Mouse (Mus musculus) forebrain, embryonic 12.5 days (tissue): ENCODE measurements at regions not wholly inside any gene's neighbourhood (a gene's known extent, or its start where the extent isn't known, plus 50 kb on each side); places are given as distances from the start of the nearest gene placed in this dataset.

Experiments
- ATAC-seq: fragments of 200-750 bp; cut with Nextera tagmentation; 2 replicates; pipeline ENCODE4 v1.8.0; 2017; ENCODE audit warnings: moderate TSS enrichment; ENCODE audit not compliant: low FRiP score
- H3K27ac ChIP-seq: fragments of 300-500 bp; sonication (generic); 2 replicates; pipeline ENCODE4 v1.5.1; 2016; ENCODE audit warnings: mild to moderate bottlenecking
- H3K27me3 ChIP-seq: fragments of 300-500 bp; sonication (generic); 2 replicates; pipeline ENCODE4 v1.6.1; 2016; ENCODE audit warnings: mild to moderate bottlenecking
- H3K36me3 ChIP-seq: fragments of 300-500 bp; sonication (generic); replicated peaks from 2 replicates; pipeline ENCODE4 v1.6.1; 2016; ENCODE audit warnings: mild to moderate bottlenecking
- H3K4me1 ChIP-seq: fragments of 300-500 bp; sonication (generic); 2 replicates; pipeline ENCODE4 v1.6.1; 2016
- H3K4me2 ChIP-seq: fragments of 300-500 bp; sonication (generic); 2 replicates; pipeline ENCODE4 v1.6.1; 2016; ENCODE audit warnings: mild to moderate bottlenecking, moderate library complexity
- H3K4me3 ChIP-seq: fragments of 300-500 bp; sonication (generic); replicated peaks from 2 replicates; pipeline ENCODE4 v1.5.1; 2016; ENCODE audit warnings: mild to moderate bottlenecking
- H3K9ac ChIP-seq: fragments of 300-500 bp; sonication (generic); 2 replicates; pipeline ENCODE4 v1.6.1; 2016; ENCODE audit warnings: mild to moderate bottlenecking
- H3K9me3 ChIP-seq: fragments of 300-500 bp; sonication (generic); 2 replicates; pipeline ENCODE4 v1.6.1; 2016
- WGBS: fragments of 180-500 bp; shearing (Covaris S2); methylation state at CpG from one replicate; pipeline ENCODE4 v1.1.7; 2016; 5-methylcytosine and 5-hydroxymethylcytosine counted together

GRCm38 (mm10) chr9:61666761-61667332 lies 247.5 kb downstream of the Rplp1 start:
- Histone ChIP-seq H3K4me2 (no peak overlapping the region), H3K9ac (no peak overlapping the region), H3K27me3 (0 out of 2 replicates have a peak, but pooled peaks cover 4% of the 10 kb centered on the region), H3K9me3 (no peaks in the 10 kb centered on the region), H3K36me3 (no peaks in the 10 kb centered on the region), H3K27ac (no peak overlapping the region), H3K4me1 (peaks cover 7% of the 10 kb centered on the region; the same call in 1 of the 2 replicates), H3K4me3 (no peak overlapping the region)
- 87% methylated on average over 3 of the region's 3 CpGs for WGBS
- ATAC-seq = no peak

GRCm38 (mm10) chr9:61666118-61666517 lies 248.2 kb downstream of the Rplp1 start:
- Histone ChIP-seq H3K27me3 (0 out of 2 replicates have a peak, but pooled peaks cover 4% of the 10 kb centered on the region), H3K4me2 (no peak overlapping the region), H3K4me3 (no peak overlapping the region), H3K9me3 (no peaks in the 10 kb centered on the region), H3K27ac (no peak overlapping the region), H3K4me1 (peaks cover 7% of the 10 kb centered on the region; the same call in 1 of the 2 replicates), H3K9ac (no peak overlapping the region), H3K36me3 (no peaks in the 10 kb centered on the region)
- no peak for ATAC-seq
- WGBS = 87% methylated on average over 6 of the region's 6 CpGs

- Histone ChIP-seq H3K4me1 (peaks cover 7% of the 10 kb centered on the region; the same call in 1 of the 2 replicates), H3K27me3 (0 out of 2 replicates have a peak, but pooled peaks cover 4% of the 10 kb centered on the region), H3K9me3 (no peaks in the 10 kb centered on the region), H3K27ac (no peak overlapping the region), H3K4me2 (no peak overlapping the region), H3K9ac (no peak overlapping the region), H3K36me3 (no peaks in the 10 kb centered on the region), H3K4me3 (no peak overlapping the region)
- 92% methylated on average over 5 of the region's 5 CpGs for WGBS
- ATAC-seq = no peak
Observed at GRCm38 (mm10) chr9:61665254-61665653, 249.1 kb downstream of the Rplp1 start.

GRCm38 (mm10) chr9:61664000-61664622 lies 250.2 kb downstream of the Rplp1 start:
- Histone ChIP-seq H3K4me2 (no peak overlapping the region), H3K36me3 (no peaks in the 10 kb centered on the region), H3K4me1 (no peaks in the 10 kb centered on the region), H3K4me3 (no peak overlapping the region), H3K9me3 (no peaks in the 10 kb centered on the region), H3K27me3 (0 out of 2 replicates have a peak, but pooled peaks cover 4% of the 10 kb centered on the region), H3K9ac (no peak overlapping the region), H3K27ac (no peak overlapping the region)
- WGBS = 92% methylated on average over 10 of the region's 10 CpGs
- ATAC-seq = no peak

- no peaks in the 10 kb centered on the region for H3K36me3 ChIP-seq
- no peak overlapping the region for H3K27ac ChIP-seq
- no peaks in the 10 kb centered on the region for H3K9me3 ChIP-seq
- no peak for ATAC-seq
- H3K9ac ChIP-seq = no peak overlapping the region
- no peak overlapping the region for H3K4me2 ChIP-seq
- H3K4me1 ChIP-seq = no peaks in the 10 kb centered on the region
- no peak overlapping the region for H3K4me3 ChIP-seq
- 78% methylated on average over 12 of the region's 12 CpGs for WGBS
- H3K27me3 ChIP-seq = 0 out of 2 replicates have a peak, but pooled peaks cover 9% of the 10 kb centered on the region
Observed at GRCm38 (mm10) chr9:61662055-61663028, 252.0 kb downstream of the Rplp1 start.

- H3K4me3 ChIP-seq = no peak overlapping the region
- ATAC-seq = no peak
- H3K27me3 ChIP-seq = 0 out of 2 replicates have a peak, but pooled peaks cover 5% of the 10 kb centered on the region
- H3K4me2 ChIP-seq = no peak overlapping the region
- 78% methylated on average over 3 of the region's 3 CpGs for WGBS
- no peak overlapping the region for H3K9ac ChIP-seq
- H3K36me3 ChIP-seq = no peaks in the 10 kb centered on the region
- H3K27ac ChIP-seq = no peak overlapping the region
- no peaks in the 10 kb centered on the region for H3K9me3 ChIP-seq
- no peaks in the 10 kb centered on the region for H3K4me1 ChIP-seq
Observed at GRCm38 (mm10) chr9:61660191-61660590, 254.2 kb downstream of the Rplp1 start.

- H3K9me3 ChIP-seq = no peaks in the 10 kb centered on the region
- H3K4me2 ChIP-seq = no peak overlapping the region
- H3K4me1 ChIP-seq = no peaks in the 10 kb centered on the region
- whole genome bisulfite sequencing = 91% methylated on average over 8 of the region's 8 CpGs
- no peak overlapping the region for H3K9ac ChIP-seq
- 0 out of 2 replicates have a peak, but pooled peaks cover 5% of the 10 kb centered on the region for H3K27me3 ChIP-seq
- H3K27ac ChIP-seq = no peak overlapping the region
- H3K4me3 ChIP-seq = no peak overlapping the region
- no peak for ATAC-seq
- H3K36me3 ChIP-seq = no peaks in the 10 kb centered on the region
Observed at GRCm38 (mm10) chr9:61657996-61658395, 256.3 kb downstream of the Rplp1 start.

GRCm38 (mm10) chr9:61655433-61655981 lies 258.8 kb downstream of the Rplp1 start:
- H3K27ac ChIP-seq = no peak overlapping the region
- no peak overlapping the region for H3K9ac ChIP-seq
- H3K4me3 ChIP-seq = no peak overlapping the region
- H3K27me3 ChIP-seq = 0 out of 2 replicates have a peak, but pooled peaks cover 9% of the 10 kb centered on the region
- 82% methylated on average over 9 of the region's 9 CpGs for WGBS
- H3K9me3 ChIP-seq = no peaks in the 10 kb centered on the region
- no peak for ATAC-seq
- H3K4me2 ChIP-seq = no peak overlapping the region
- H3K4me1 ChIP-seq = no peaks in the 10 kb centered on the region
- no peaks in the 10 kb centered on the region for H3K36me3 ChIP-seq

- Histone ChIP-seq H3K9ac (no peak overlapping the region), H3K4me2 (no peak overlapping the region)
- 65% methylated on average over 20 of the region's 20 CpGs for WGBS
Observed at GRCm38 (mm10) chr9:61645661-61646425, 268.5 kb downstream of the Rplp1 start.

GRCm38 (mm10) chr9:61640739-61641138 lies 268.6 kb downstream of the Tle3 start:
- no peak for ATAC-seq
- WGBS = 89% methylated on average over 3 of the region's 3 CpGs
- Histone ChIP-seq H3K27me3 (peaks cover 8% of the 10 kb centered on the region; the same call in 1 of the 2 replicates), H3K4me2 (no peak overlapping the region), H3K36me3 (no peaks in the 10 kb centered on the region), H3K27ac (no peak overlapping the region), H3K9ac (no peak overlapping the region), H3K4me3 (no peak overlapping the region), H3K4me1 (peaks cover 5% of the 10 kb centered on the region), H3K9me3 (no peaks in the 10 kb centered on the region)

More at GRCm38 (mm10) chr9:61645661-61646425, 268.5 kb downstream of the Rplp1 start:
- Histone ChIP-seq H3K27ac (peak overlapping the region; percentile 54; the same call in 1 of the 2 replicates), H3K27me3 (0 out of 2 replicates have a peak, but pooled peaks cover 4% of the 10 kb centered on the region), H3K4me1 (peaks cover 13% of the 10 kb centered on the region), H3K9me3 (no peaks in the 10 kb centered on the region), H3K36me3 (no peaks in the 10 kb centered on the region), H3K4me3 (no peak overlapping the region)
- ATAC-seq = peak; percentile 44

- Histone ChIP-seq H3K4me2 (no peak overlapping the region), H3K4me1 (peaks cover 4% of the 10 kb centered on the region; the same call in 1 of the 2 replicates), H3K4me3 (no peak overlapping the region), H3K27me3 (peaks cover 15% of the 10 kb centered on the region), H3K9ac (no peak overlapping the region), H3K9me3 (no peaks in the 10 kb centered on the region), H3K36me3 (no peaks in the 10 kb centered on the region), H3K27ac (no peak overlapping the region)
- ATAC-seq = no peak
- WGBS = 88% methylated on average over 11 of the region's 11 CpGs
Observed at GRCm38 (mm10) chr9:61638908-61639307, 266.7 kb downstream of the Tle3 start.
